Mouse (Mus musculus): Measurements from ENCODE around the gene Sell. TPM values are rescaled to one million over a fixed set of nuclear protein-coding genes. Genes with fewer than 3 reads are reported as not detected.

Gene Sell
- polyA plus RNA-seq, 1 experiment, result not detected

GRCm38 (mm10) chr1:164119892-164120776, 58.4 kb downstream of the Sell start:
- TF ChIP-seq POLR2A (IDR thresholded peaks at IDR 0.05; ENCODE audit: low read depth, low read length) (no peak), CTCF (IDR thresholded peaks at IDR 0.05; ENCODE audit: borderline replicate concordance, insufficient read depth, low read length) (no peak)
- Histone ChIP-seq H3K4me1 (ENCODE audit: control insufficient read depth, insufficient read depth, low read length) (no peaks in the 10 kb centered on the region), H3K27ac (ENCODE audit: insufficient read depth, low read length) (no peak overlapping the region), H3K4me3 (ENCODE audit: insufficient read depth, low read length) (no peak overlapping the region)

- Histone ChIP-seq H3K4me1 (ENCODE audit: control insufficient read depth, insufficient read depth, low read length) (no peaks in the 10 kb centered on the region), H3K4me3 (ENCODE audit: insufficient read depth, low read length) (no peak overlapping the region), H3K27ac (ENCODE audit: insufficient read depth, low read length) (no peak overlapping the region)
- TF ChIP-seq POLR2A (IDR thresholded peaks at IDR 0.05; ENCODE audit: low read depth, low read length) (no peak), CTCF (IDR thresholded peaks at IDR 0.05; ENCODE audit: borderline replicate concordance, insufficient read depth, low read length) (no peak)
These were observed 59.0 kb downstream of the Sell start for GRCm38 (mm10) chr1:164120777-164121158.

- no peak overlapping the region for H3K4me3 ChIP-seq (ENCODE audit: insufficient read depth, low read length)
- no peak overlapping the region for H3K27ac ChIP-seq (ENCODE audit: insufficient read depth, low read length)
- no peak for TF ChIP-seq POLR2A (IDR thresholded peaks at IDR 0.05; ENCODE audit: low read depth, low read length)
- TF ChIP-seq CTCF (IDR thresholded peaks at IDR 0.05; ENCODE audit: borderline replicate concordance, insufficient read depth, low read length), result no peak
- no peaks in the 10 kb centered on the region for H3K4me1 ChIP-seq (ENCODE audit: control insufficient read depth, insufficient read depth, low read length)
These were observed 62.1 kb downstream of the Sell start for GRCm38 (mm10) chr1:164123836-164124235.

GRCm38 (mm10) chr1:164130013-164130412, 68.2 kb downstream of the Sell start:
- no peak overlapping the region for H3K4me3 ChIP-seq (ENCODE audit: insufficient read depth, low read length)
- TF ChIP-seq POLR2A (IDR thresholded peaks at IDR 0.05; ENCODE audit: low read depth, low read length) (no peak), CTCF (IDR thresholded peaks at IDR 0.05; ENCODE audit: borderline replicate concordance, insufficient read depth, low read length) (no peak)
- H3K4me1 ChIP-seq (ENCODE audit: control insufficient read depth, insufficient read depth, low read length), result no peaks in the 10 kb centered on the region
- no peak overlapping the region for H3K27ac ChIP-seq (ENCODE audit: insufficient read depth, low read length)

GRCm38 (mm10) chr1:164132609-164133008, 70.8 kb downstream of the Sell start:
- H3K27ac ChIP-seq (ENCODE audit: insufficient read depth, low read length), result no peak overlapping the region
- H3K4me1 ChIP-seq (ENCODE audit: control insufficient read depth, insufficient read depth, low read length), result peaks cover 4% of the 10 kb centered on the region; the same call in 1 of the 2 replicates
- no peak overlapping the region for H3K4me3 ChIP-seq (ENCODE audit: insufficient read depth, low read length)
- TF ChIP-seq CTCF (IDR thresholded peaks at IDR 0.05; ENCODE audit: borderline replicate concordance, insufficient read depth, low read length) (no peak), POLR2A (IDR thresholded peaks at IDR 0.05; ENCODE audit: low read depth, low read length) (no peak)

Other genes with a start within 250 kb of the Sell start
- 21.7 TPM in 2 replicates for gene Scyl3, start 132.9 kb upstream of the Sell start, polyA plus RNA-seq (2011; ENCODE audit: insufficient read length, low read depth, missing spikeins)
- 9.8 and 12.6 TPM in 2 replicates for gene BC055324, start 67.2 kb upstream of the Sell start, polyA plus RNA-seq (2011; ENCODE audit: insufficient read length, low read depth, missing spikeins)
- gene Mettl18, start 67.1 kb upstream of the Sell start, polyA plus RNA-seq (2011; ENCODE audit: insufficient read length, low read depth, missing spikeins), result 2.8 and 4.1 TPM in 2 replicates
- 0.18 and 0.33 TPM in 2 replicates for gene Sele, start 13.7 kb upstream of the Sell start, polyA plus RNA-seq (2011; ENCODE audit: insufficient read length, low read depth, missing spikeins)
- gene Selp, start 53.3 kb downstream of the Sell start, polyA plus RNA-seq (2011; ENCODE audit: insufficient read length, low read depth, missing spikeins), result 1.7 and 3.7 TPM in 2 replicates
- 0.37 TPM in 1 of 2 replicates, not detected in the other for gene F5, start 89.9 kb downstream of the Sell start, polyA plus RNA-seq (2011; ENCODE audit: insufficient read length, low read depth, missing spikeins)
- gene Slc19a2, start 187.1 kb downstream of the Sell start, polyA plus RNA-seq (2011; ENCODE audit: insufficient read length, low read depth, missing spikeins), result 38.3 and 43.4 TPM in 2 replicates
- 6.3 and 8.8 TPM in 2 replicates for gene Ccdc181, start 213.6 kb downstream of the Sell start, polyA plus RNA-seq (2011; ENCODE audit: insufficient read length, low read depth, missing spikeins)
- gene Nme7, start 242.1 kb downstream of the Sell start, polyA plus RNA-seq (2011; ENCODE audit: insufficient read length, low read depth, missing spikeins), result 20.0 TPM in 2 replicates
- 24.3 and 31.3 TPM in 2 replicates for gene Blzf1, start 245.5 kb downstream of the Sell start, polyA plus RNA-seq (2011; ENCODE audit: insufficient read length, low read depth, missing spikeins)

Measured in embryonic fibroblast, embryonic 13.5 days (primary cell).